Mouse (Mus musculus) spleen, adult 2 months (tissue): Measurements from ENCODE around the gene Spata2l. TPM values are rescaled to one million over a fixed set of nuclear protein-coding genes. Genes with fewer than 3 reads are reported as not detected.

Source experiments
- DNase-seq, 2 experiments: peaks; one replicate each; pipeline versions ENCODE4 v3.0.0 to v3.0.0-alpha.2; 2012 to 2021; ENCODE audit warnings: low spot score in 2 of 2, low read depth in 1 of 2
- H3K27ac ChIP-seq: fragments of 200-500 bp; 2 replicates; pipeline ENCODE4 v1.5.1; 2012; ENCODE audit warnings: low read length, inconsistent platforms; ENCODE audit not compliant: insufficient read depth
- H3K27me3 ChIP-seq: fragments of 200-500 bp; 2 replicates; pipeline ENCODE4 v1.6.1; 2012; ENCODE audit warnings: mild to moderate bottlenecking, moderate library complexity, low read length, inconsistent platforms; ENCODE audit not compliant: control insufficient read depth, insufficient read depth
- H3K36me3 ChIP-seq: fragments of 200-500 bp; 2 replicates; pipeline ENCODE4 v1.6.1; 2012; ENCODE audit warnings: mild to moderate bottlenecking, low read length, inconsistent platforms; ENCODE audit not compliant: control insufficient read depth, insufficient read depth
- H3K4me1 ChIP-seq: fragments of 200-500 bp; 2 replicates; pipeline ENCODE4 v1.6.1; 2011; ENCODE audit warnings: inconsistent platforms; ENCODE audit not compliant: control insufficient read depth, insufficient read depth, insufficient read length
- H3K4me3 ChIP-seq: fragments of 200-500 bp; 2 replicates; pipeline ENCODE4 v1.5.1; 2011; ENCODE audit warnings: mild to moderate bottlenecking, inconsistent platforms; ENCODE audit not compliant: insufficient read depth, insufficient read length; ENCODE audit errors: extremely low read depth
- CTCF ChIP-seq: fragments of 200-500 bp; IDR thresholded peaks from 2 replicates; pipeline ENCODE4 v1.5.1; 2011; ENCODE audit warnings: mild to moderate bottlenecking, inconsistent platforms; ENCODE audit not compliant: insufficient read depth, insufficient read length, insufficient replicate concordance; ENCODE audit errors: extremely low read depth
- POLR2A ChIP-seq: fragments of 200-500 bp; IDR thresholded peaks from 2 replicates; pipeline ENCODE4 v1.6.1; 2011; ENCODE audit warnings: low read depth, low read length, inconsistent platforms
- WGBS: fragments of 180-500 bp; shearing (Covaris S2); methylation state at CpG from one replicate; pipeline ENCODE4 v1.1.7; 2018; 5-methylcytosine and 5-hydroxymethylcytosine counted together
- polyA plus RNA-seq: library from polyadenylated mRNA; depleted of rRNA; stranded (reverse); fragments of >200 nt; gene quantifications from 2 replicates; pipeline ENCODE4 v1.2.3, GENCODE M21; 2012

Gene Spata2l
- polyA plus RNA-seq, 1 experiment: 12.1 TPM

GRCm38 (mm10) chr8:123254099-123254885 is 18.3 kb upstream of the Spata2l start, which contains the start of the genes Zfp276 and Vps9d1:
Gene Zfp276 (plus strand): TSS chr8:123254195.
Gene Vps9d1 (minus strand): TSS chr8:123254348.
- Histone ChIP-seq H3K4me1 (peaks cover 10% of the 10 kb centered on the region), H3K4me3 (peak within 1 kb of the TSS; percentile 92), H3K27me3 (no peaks in the 10 kb centered on the region), H3K36me3 (peaks cover 21% of the 10 kb centered on the region), H3K27ac (peak within 1 kb of the TSS; percentile 78)
- no peak for TF ChIP-seq POLR2A
- no peak for TF ChIP-seq CTCF
- DNase-seq: peak; percentile 56 to 77
- 1% methylated on average over 94 of the region's 99 CpGs for WGBS

GRCm38 (mm10) chr8:123253451-123254098 is 17.5 kb upstream of the Spata2l start:
- H3K4me3 ChIP-seq: peak overlapping the region; percentile 92
- H3K27ac ChIP-seq: peak overlapping the region; percentile 77
- no peak for DNase-seq
- peaks cover 21% of the 10 kb centered on the region for H3K36me3 ChIP-seq
- peaks cover 10% of the 10 kb centered on the region for H3K4me1 ChIP-seq
- TF ChIP-seq CTCF (no peak), POLR2A (no peak)
- under 1% methylated on average over 40 of the region's 40 CpGs for WGBS
- no peaks in the 10 kb centered on the region for H3K27me3 ChIP-seq

- H3K27ac ChIP-seq: no peak overlapping the region
- no peak for DNase-seq
- TF ChIP-seq CTCF: no peak
- TF ChIP-seq POLR2A: no peak
- H3K4me3 ChIP-seq: no peak overlapping the region
- H3K36me3 ChIP-seq: peaks cover 21% of the 10 kb centered on the region
- WGBS: 43% methylated on average over 4 of the region's 4 CpGs
- H3K27me3 ChIP-seq: no peaks in the 10 kb centered on the region
- H3K4me1 ChIP-seq: peaks cover 10% of the 10 kb centered on the region
Observed at GRCm38 (mm10) chr8:123252925-123253324, 16.9 kb upstream of the Spata2l start.

GRCm38 (mm10) chr8:123250940-123251339 is 14.9 kb upstream of the Spata2l start:
- Histone ChIP-seq H3K27me3 (no peaks in the 10 kb centered on the region), H3K36me3 (peaks cover 22% of the 10 kb centered on the region), H3K4me1 (peaks cover 10% of the 10 kb centered on the region), H3K27ac (no peak overlapping the region), H3K4me3 (no peak overlapping the region)
- DNase-seq: no peak
- 85% methylated on average over 5 of the region's 5 CpGs for WGBS
- TF ChIP-seq POLR2A: no peak
- no peak for TF ChIP-seq CTCF

GRCm38 (mm10) chr8:123248596-123248995 is 12.6 kb upstream of the Spata2l start:
- Histone ChIP-seq H3K27me3 (no peaks in the 10 kb centered on the region), H3K4me3 (no peak overlapping the region), H3K36me3 (peaks cover 31% of the 10 kb centered on the region), H3K4me1 (peaks cover 2% of the 10 kb centered on the region; the same call in 1 of the 2 replicates), H3K27ac (no peak overlapping the region)
- DNase-seq: no peak
- WGBS: 63% methylated on average over 8 of the region's 8 CpGs
- TF ChIP-seq POLR2A: no peak
- TF ChIP-seq CTCF: no peak

GRCm38 (mm10) chr8:123247748-123248147 is 11.7 kb upstream of the Spata2l start:
- WGBS: 96% methylated on average over 6 of the region's 6 CpGs
- H3K4me3 ChIP-seq: no peak overlapping the region

More at GRCm38 (mm10) chr8:123247748-123248147, 11.7 kb upstream of the Spata2l start:
- Histone ChIP-seq H3K27me3 (no peaks in the 10 kb centered on the region), H3K4me1 (peaks cover 2% of the 10 kb centered on the region; the same call in 1 of the 2 replicates), H3K36me3 (peaks cover 33% of the 10 kb centered on the region), H3K27ac (no peak overlapping the region)
- DNase-seq: no peak
- TF ChIP-seq POLR2A (no peak), CTCF (no peak)
